Mouse (Mus musculus): ENCODE data around the gene Map3k10. TPM values are rescaled to one million over a fixed set of nuclear protein-coding genes. Genes with fewer than 3 reads are reported as not detected.

Map3k10 gene
- total and polyA plus RNA-seq, 2 experiments, result 10.0 to 20.1 TPM

DNA sequence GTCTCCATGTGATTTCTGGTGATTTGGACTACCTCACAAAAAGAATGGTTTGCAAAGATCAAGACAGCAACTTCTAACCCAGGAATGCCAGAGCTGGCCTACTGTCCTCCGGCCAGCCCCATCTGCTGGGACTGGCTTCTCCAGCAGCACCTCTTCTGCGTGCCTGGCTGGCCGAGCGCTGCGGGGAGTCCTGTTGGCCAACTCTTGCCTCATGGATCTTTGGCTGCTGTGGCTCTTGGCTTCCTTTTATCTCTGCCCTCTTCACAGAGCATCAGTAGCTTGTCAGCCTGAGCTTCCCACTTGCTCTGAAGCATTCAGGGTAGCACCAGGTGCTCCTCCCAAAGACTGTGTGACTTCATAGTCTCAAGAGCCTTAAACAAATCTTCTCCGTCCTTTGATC is 46.2 kb downstream of the Map3k10 start:
- Histone ChIP-seq H3K27ac (replicated peaks; ENCODE audit: insufficient read depth, low read depth, low read length) (no peak overlapping the region), H3K27me3 (ENCODE audit: control insufficient read depth, insufficient read depth, low read length) (no peaks in the 10 kb centered on the region), H3K4me1 (ENCODE audit: control insufficient read depth, insufficient read depth, low read length) (no peaks in the 10 kb centered on the region), H3K79me2 (ENCODE audit: control insufficient read depth, insufficient read depth, low read length) (no peaks in the 10 kb centered on the region), H3K9ac (ENCODE audit: low read depth, low read length) (no peak overlapping the region), H3K36me3 (ENCODE audit: control insufficient read depth, insufficient read depth, low read length) (peaks cover 36% of the 10 kb centered on the region), H3K4me3 (ENCODE audit: insufficient read depth, low read depth, low read length) (no peak overlapping the region)
- TF ChIP-seq CTCF (IDR thresholded peaks at IDR 0.05; ENCODE audit: low read depth, low read length) (no peak), POLR2A (IDR thresholded peaks at IDR 0.05; ENCODE audit: extremely low read depth, insufficient read depth, low read length) (no peak)
- WGBS, result 87% methylated on average over 6 of the region's 6 CpGs
- no peak for DNase-seq (ENCODE audit: extremely low read depth, low read depth, low spot score)

DNA sequence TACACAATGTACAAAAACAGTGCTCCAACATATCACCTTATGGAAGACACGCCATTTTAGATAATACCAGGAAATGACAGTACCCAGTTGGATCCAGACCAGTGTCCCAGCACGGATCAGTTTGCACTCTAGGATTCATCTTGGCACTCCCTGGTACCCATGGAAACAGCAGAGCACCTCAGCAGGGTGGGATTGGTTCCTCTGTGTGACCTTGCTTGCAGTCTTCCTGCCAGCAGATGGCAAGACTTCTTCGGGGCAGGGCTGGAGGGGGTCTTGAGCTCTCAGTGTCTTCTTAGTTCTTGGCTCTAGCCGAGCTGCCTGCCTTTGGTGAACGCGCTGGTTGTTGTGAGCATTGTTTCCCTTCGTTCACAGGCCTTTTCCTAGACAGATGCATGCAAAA is 46.7 kb downstream of the Map3k10 start:
- no peaks in the 10 kb centered on the region for H3K27me3 ChIP-seq (ENCODE audit: control insufficient read depth, insufficient read depth, low read length)
- H3K27ac ChIP-seq (replicated peaks; ENCODE audit: insufficient read depth, low read depth, low read length), result no peak overlapping the region
- no peak for DNase-seq (ENCODE audit: extremely low read depth, low read depth, low spot score)
- H3K79me2 ChIP-seq (ENCODE audit: control insufficient read depth, insufficient read depth, low read length), result no peaks in the 10 kb centered on the region
- H3K36me3 ChIP-seq (ENCODE audit: control insufficient read depth, insufficient read depth, low read length), result peaks cover 40% of the 10 kb centered on the region
- 92% methylated on average over 7 of the region's 7 CpGs for WGBS
- no peak overlapping the region for H3K4me3 ChIP-seq (ENCODE audit: insufficient read depth, low read depth, low read length)
- H3K9ac ChIP-seq (ENCODE audit: low read depth, low read length), result no peak overlapping the region
- H3K4me1 ChIP-seq (ENCODE audit: control insufficient read depth, insufficient read depth, low read length), result no peaks in the 10 kb centered on the region
- TF ChIP-seq CTCF (IDR thresholded peaks at IDR 0.05; ENCODE audit: low read depth, low read length) (no peak), POLR2A (IDR thresholded peaks at IDR 0.05; ENCODE audit: extremely low read depth, insufficient read depth, low read length) (no peak)

DNA sequence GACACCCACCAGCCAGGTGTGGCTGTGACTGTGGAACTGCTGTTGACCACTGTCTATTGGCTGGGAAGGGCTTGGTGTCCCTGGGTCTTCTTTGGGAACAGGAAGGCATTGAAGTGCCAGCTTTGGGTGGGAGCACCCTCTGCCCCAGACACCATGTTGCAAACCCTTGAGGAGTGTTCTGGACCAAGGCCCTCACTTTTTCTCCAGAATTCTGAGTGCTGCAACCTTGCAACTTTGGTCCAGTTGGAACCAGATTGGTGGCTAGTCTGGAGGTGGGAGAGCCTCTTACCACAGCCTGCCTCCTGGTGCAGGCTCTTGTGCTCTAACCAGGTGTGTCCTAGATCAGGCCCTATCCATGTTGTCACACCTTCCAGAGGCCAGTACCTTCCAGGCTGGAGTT is 49.4 kb downstream of the Map3k10 start:
- H3K36me3 ChIP-seq (ENCODE audit: control insufficient read depth, insufficient read depth, low read length), result peaks cover 42% of the 10 kb centered on the region

DNA sequence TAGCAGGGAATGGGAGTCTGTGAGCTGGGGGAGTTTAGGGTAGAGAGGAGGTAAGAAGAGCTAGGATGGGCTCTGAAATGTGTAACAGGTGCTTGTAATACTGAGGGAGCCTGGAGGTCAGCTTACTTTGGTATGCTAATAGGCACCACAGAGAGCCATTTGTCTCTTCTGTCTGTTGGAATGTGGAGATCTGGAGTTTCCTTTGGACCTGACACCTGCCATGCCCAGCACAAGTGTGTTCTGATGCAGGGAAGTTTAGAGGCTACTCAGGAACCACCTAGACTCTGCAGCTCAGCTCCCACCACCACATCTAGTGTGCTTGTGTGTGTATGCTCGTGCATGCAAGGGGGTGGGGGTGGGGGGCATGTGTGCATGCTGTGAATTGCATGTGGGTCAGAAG is 52.2 kb downstream of the Map3k10 start:
- TF ChIP-seq POLR2A (IDR thresholded peaks at IDR 0.05; ENCODE audit: extremely low read depth, insufficient read depth, low read length) (no peak), CTCF (IDR thresholded peaks at IDR 0.05; ENCODE audit: low read depth, low read length) (no peak)
- no peaks in the 10 kb centered on the region for H3K27me3 ChIP-seq (ENCODE audit: control insufficient read depth, insufficient read depth, low read length)
- WGBS, result 96% methylated on average over 1 of the region's 1 CpGs
- H3K79me2 ChIP-seq (ENCODE audit: control insufficient read depth, insufficient read depth, low read length), result no peaks in the 10 kb centered on the region
- no peak overlapping the region for H3K9ac ChIP-seq (ENCODE audit: low read depth, low read length)
- no peaks in the 10 kb centered on the region for H3K4me1 ChIP-seq (ENCODE audit: control insufficient read depth, insufficient read depth, low read length)
- no peak for DNase-seq (ENCODE audit: extremely low read depth, low read depth, low spot score)
- H3K4me3 ChIP-seq (ENCODE audit: insufficient read depth, low read depth, low read length), result no peak overlapping the region
- H3K27ac ChIP-seq (replicated peaks; ENCODE audit: insufficient read depth, low read depth, low read length), result no peak overlapping the region
- H3K36me3 ChIP-seq (ENCODE audit: control insufficient read depth, insufficient read depth, low read length), result peaks cover 47% of the 10 kb centered on the region

More for the DNA sequence above, 49.4 kb downstream of the Map3k10 start:
- H3K79me2 ChIP-seq (ENCODE audit: control insufficient read depth, insufficient read depth, low read length), result no peaks in the 10 kb centered on the region
- TF ChIP-seq POLR2A (IDR thresholded peaks at IDR 0.05; ENCODE audit: extremely low read depth, insufficient read depth, low read length) (no peak), CTCF (IDR thresholded peaks at IDR 0.05; ENCODE audit: low read depth, low read length) (no peak)
- H3K4me1 ChIP-seq (ENCODE audit: control insufficient read depth, insufficient read depth, low read length), result no peaks in the 10 kb centered on the region
- no peaks in the 10 kb centered on the region for H3K27me3 ChIP-seq (ENCODE audit: control insufficient read depth, insufficient read depth, low read length)
- H3K9ac ChIP-seq (ENCODE audit: low read depth, low read length), result no peak overlapping the region
- no peak overlapping the region for H3K27ac ChIP-seq (replicated peaks; ENCODE audit: insufficient read depth, low read depth, low read length)
- DNase-seq (ENCODE audit: extremely low read depth, low read depth, low spot score), result no peak
- H3K4me3 ChIP-seq (ENCODE audit: insufficient read depth, low read depth, low read length), result no peak overlapping the region

DNA sequence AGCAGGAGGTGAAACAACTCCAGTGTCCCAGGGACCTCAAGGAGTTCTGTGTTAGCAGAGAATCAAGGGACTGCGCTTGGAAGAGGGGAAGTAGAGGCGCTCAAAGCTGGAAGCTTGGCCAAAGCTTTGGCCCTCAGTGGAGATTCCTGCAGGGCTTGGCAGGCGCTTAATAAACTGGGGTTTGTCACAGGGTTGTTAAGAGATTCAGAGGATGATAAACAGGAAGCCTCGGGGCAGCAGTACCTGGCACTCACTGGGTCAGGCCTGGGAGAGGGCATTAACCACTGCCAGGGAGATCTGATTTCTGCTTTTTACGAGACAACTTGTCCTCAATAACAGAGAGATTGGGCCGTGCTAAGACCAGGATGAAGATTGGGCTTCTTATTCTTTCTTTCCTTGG is 53.4 kb downstream of the Map3k10 start:
- Histone ChIP-seq H3K36me3 (ENCODE audit: control insufficient read depth, insufficient read depth, low read length) (peaks cover 49% of the 10 kb centered on the region), H3K27me3 (ENCODE audit: control insufficient read depth, insufficient read depth, low read length) (no peaks in the 10 kb centered on the region), H3K27ac (replicated peaks; ENCODE audit: insufficient read depth, low read depth, low read length) (no peak overlapping the region)

DNA sequence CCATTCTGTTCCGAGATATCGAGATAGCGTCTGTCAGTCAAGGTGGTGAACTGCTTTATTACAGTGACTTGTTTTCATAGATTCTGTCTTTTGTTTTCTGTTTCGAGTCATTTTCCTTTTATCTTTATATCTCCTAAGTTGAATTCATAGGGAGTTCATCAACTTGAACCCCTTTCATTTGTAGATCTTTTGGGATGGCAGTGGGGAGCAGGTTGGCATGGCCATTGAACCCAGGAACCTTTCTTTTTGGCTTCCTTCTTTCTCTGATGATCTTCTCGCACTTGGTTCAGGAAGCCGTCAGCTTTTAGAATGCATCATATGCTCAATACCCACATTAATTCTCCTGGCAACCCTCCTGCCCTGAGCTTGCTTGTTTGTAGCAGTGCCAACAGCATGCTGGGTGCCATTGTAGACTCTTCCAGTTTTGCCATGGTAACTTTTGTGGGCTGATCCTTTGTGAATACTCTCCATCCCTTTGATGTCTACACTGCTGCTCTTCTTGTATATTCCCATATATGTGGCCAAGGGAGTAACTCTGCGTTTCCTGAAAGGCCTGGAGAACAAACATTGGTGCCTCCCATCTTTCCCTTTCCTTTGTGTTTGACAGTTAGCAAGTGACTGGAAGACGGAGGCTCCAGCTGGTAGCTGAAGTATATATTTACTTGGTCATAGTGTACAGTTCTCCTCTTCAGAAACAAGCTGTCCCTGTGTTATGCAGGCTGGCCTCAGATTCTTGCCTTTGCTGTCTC is 60.5 kb downstream of the Map3k10 start:
- Histone ChIP-seq H3K36me3 (ENCODE audit: control insufficient read depth, insufficient read depth, low read length) (peaks cover 22% of the 10 kb centered on the region), H3K79me2 (ENCODE audit: control insufficient read depth, insufficient read depth, low read length) (peaks cover 29% of the 10 kb centered on the region; the same call in 1 of the 2 replicates), H3K4me1 (ENCODE audit: control insufficient read depth, insufficient read depth, low read length) (no peaks in the 10 kb centered on the region), H3K27me3 (ENCODE audit: control insufficient read depth, insufficient read depth, low read length) (no peaks in the 10 kb centered on the region), H3K9ac (ENCODE audit: low read depth, low read length) (no peak overlapping the region), H3K4me3 (ENCODE audit: insufficient read depth, low read depth, low read length) (no peak overlapping the region), H3K27ac (replicated peaks; ENCODE audit: insufficient read depth, low read depth, low read length) (no peak overlapping the region)
- no peak for DNase-seq (ENCODE audit: extremely low read depth, low read depth, low spot score)
- WGBS, result 76% methylated on average over 8 of the region's 8 CpGs
- no peak for TF ChIP-seq POLR2A (IDR thresholded peaks at IDR 0.05; ENCODE audit: extremely low read depth, insufficient read depth, low read length)

More for the DNA sequence above, 53.4 kb downstream of the Map3k10 start:
- no peak for DNase-seq (ENCODE audit: extremely low read depth, low read depth, low spot score)
- Histone ChIP-seq H3K4me1 (ENCODE audit: control insufficient read depth, insufficient read depth, low read length) (no peaks in the 10 kb centered on the region), H3K79me2 (ENCODE audit: control insufficient read depth, insufficient read depth, low read length) (no peaks in the 10 kb centered on the region), H3K9ac (ENCODE audit: low read depth, low read length) (no peak overlapping the region), H3K4me3 (ENCODE audit: insufficient read depth, low read depth, low read length) (no peak overlapping the region)
- 85% methylated on average over 6 of the region's 6 CpGs for WGBS
- TF ChIP-seq CTCF (IDR thresholded peaks at IDR 0.05; ENCODE audit: low read depth, low read length), result no peak
- no peak for TF ChIP-seq POLR2A (IDR thresholded peaks at IDR 0.05; ENCODE audit: extremely low read depth, insufficient read depth, low read length)

Data from liver, adult 2 months (tissue).